Mouse (Mus musculus) erythroblast, embryonic 14.5 days (primary cell): Measurements from ENCODE around the gene Odf3l2.

ENCODE experiments used
- GATA1 ChIP-seq: IDR thresholded peaks from 2 replicates; pipeline ENCODE4 v1.6.1; 2012; ENCODE audit warnings: low read length, inconsistent platforms, mixed read lengths
- TAL1 ChIP-seq: IDR thresholded peaks from 3 replicates; pipeline ENCODE4 v1.6.1; 2012; ENCODE audit warnings: low read length, inconsistent platforms, mixed read lengths

DNA sequence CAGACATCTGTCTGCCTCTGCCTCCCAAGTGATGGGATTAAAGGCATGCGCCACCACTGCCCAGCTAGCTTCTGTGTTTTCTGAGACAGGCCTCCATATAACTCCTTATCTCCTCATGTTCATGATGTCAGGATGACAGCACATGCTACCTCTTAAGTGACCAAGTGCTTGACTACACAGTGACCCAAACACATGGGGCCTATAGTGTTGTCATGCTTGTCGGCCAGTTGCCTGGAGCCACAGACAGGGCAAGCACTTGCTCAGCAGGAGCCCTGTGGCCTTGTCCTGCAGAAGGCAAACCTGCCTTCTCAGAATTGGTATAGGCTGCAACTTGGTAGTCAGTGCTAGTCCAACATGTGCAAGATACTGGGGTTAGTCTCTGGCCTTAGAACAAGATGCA, 40.7 kb upstream of the Odf3l2 start:
- TF ChIP-seq GATA1 (no peak), TAL1 (no peak)
